Comparison of ENCODE assay signal across 17 mouse cellular contexts in genomic region chr2:30323111-30323510, GRCm38 (mm10). TPM values are rescaled to one million over a fixed set of nuclear protein-coding genes. Genes with fewer than 3 reads are reported as not detected.
DNase-seq lines count a peak whose midpoint lies in the region.
"Had no signal": no experiment of that assay in that cellular context is flagged by ENCODE, and none has a peak within 500 bp of the region (broad histone marks: within the 10 kb centered on the region; RNA-seq: fewer than 3 reads in every experiment).

No protein-coding gene starts in this region.

- peak; percentile 46 to 51 for DNase-seq in adrenal gland, postnatal 36 days
- DNase-seq in adrenal gland, adult 18-20 months (ENCODE audit: low spot score in 2 of 2), result no peak
- DNase-seq in 3T3-L1 (ENCODE audit: low read depth, low spot score) (peak; percentile 89), NIH3T3 (ENCODE audit: low read depth) (peak; percentile 86)
- peak; percentile 23 for DNase-seq in fibroblast of lung, adult 2 months (ENCODE audit: low read depth)
- DNase-seq in thymus, postnatal 14 days, result no peak
- no peak for DNase-seq in natural killer cell, adult 2 months (ENCODE audit: low spot score in 2 of 2)
- DNase-seq: cerebellum, adult 11 months; cerebellum, adult 9-10 months; cerebellum, postnatal 25 days; gastrocnemius, postnatal 14 days; heart, adult 2 months; heart, postnatal 14 days; kidney, adult 11 months; kidney, adult 9 months had no signal

RNA-seq across cellular contexts. Expression of gene Sh3glb2, which starts 36.0 kb away (rescaled TPM):
- 10 to 100 TPM; 68.2 to 69.5 TPM for total RNA-seq in adrenal gland, postnatal 36 days (2021)
- total RNA-seq in adrenal gland, adult 18-20 months (2021), result 10 to 100 TPM; 88.6 to 92.1 TPM

RNA-seq across cellular contexts. Expression of gene Nup188, which starts 36.9 kb away (rescaled TPM):
- 10 to 100 TPM; 33.9 to 35.9 TPM for total RNA-seq in adrenal gland, postnatal 36 days (2021)
- total RNA-seq in adrenal gland, adult 18-20 months (2021), result 10 to 100 TPM; 29.6 to 30.3 TPM

RNA-seq across cellular contexts. Expression of gene Dolk, which starts 37.0 kb away (rescaled TPM):
- 10 to 100 TPM; 42.8 to 51.3 TPM for total RNA-seq in adrenal gland, postnatal 36 days (2021)
- 10 to 100 TPM; 40.8 to 41.6 TPM for total RNA-seq in adrenal gland, adult 18-20 months (2021)

RNA-seq across cellular contexts. Expression of gene Miga2, which starts 40.9 kb away (rescaled TPM):
- total RNA-seq in adrenal gland, postnatal 36 days (2021), result 10 to 100 TPM; 72.9 to 89.7 TPM
- 100 to 1,000 TPM in 1 of 2 experiments, 10 to 100 TPM in 1; 83.1 to 102 TPM for total RNA-seq in adrenal gland, adult 18-20 months (2021)

RNA-seq across cellular contexts. Expression of gene Gm28038, which starts 42.3 kb away (rescaled TPM):
- total RNA-seq in adrenal gland, postnatal 36 days (2021), result not detected
- not detected for total RNA-seq in adrenal gland, adult 18-20 months (2021)
- total RNA-seq: hematopoietic stem cell, adult 5-6 weeks; hindbrain, postnatal 0 days had no signal

Comparison
In these comparisons a context has a peak if more than half of its experiments do, and no peak if none do; other contexts are left out.
1. DNase-seq: peak in adrenal gland, postnatal 36 days (2 of 2), 3T3-L1 (single experiment), NIH3T3 (single experiment) and fibroblast of lung, adult 2 months (single experiment); none in adrenal gland, adult 18-20 months (0 of 2), thymus, postnatal 14 days (single experiment) and natural killer cell, adult 2 months (0 of 2).